Mouse (Mus musculus): Measurements from ENCODE around the gene Gm17175. TPM values are rescaled to one million over a fixed set of nuclear protein-coding genes. Genes with fewer than 3 reads are reported as not detected.

Gm17175 gene
- not detected for polyA plus RNA-seq (2017; shearing (Covaris generic))

GRCm38 (mm10) chr14:51573963-51574362, at the start of gene Gm17175:
TSS of gene Gm17175 (minus strand) at chr14:51574063.

DNA sequence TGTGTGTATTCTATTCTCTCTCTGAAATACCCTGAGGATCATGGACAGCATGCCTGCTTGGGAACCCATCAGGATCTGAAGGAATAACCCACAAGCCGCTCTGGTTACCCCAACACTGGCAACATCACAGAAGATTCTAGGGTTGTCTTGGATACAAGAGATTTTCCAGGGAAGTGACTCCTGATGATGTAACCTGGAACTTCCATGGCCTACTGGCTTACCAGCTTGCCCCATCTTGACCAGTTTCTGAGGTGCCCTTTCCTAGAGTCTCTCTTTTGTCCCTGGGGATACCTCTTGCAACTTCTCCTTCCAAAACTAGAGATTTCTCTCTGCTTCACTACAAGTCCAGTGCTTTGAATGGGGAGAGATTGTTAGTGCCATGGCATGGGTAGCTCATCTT, 37.3 kb upstream of the Gm17175 start, which contains the start of gene Gm17078:
TSS of gene Gm17078 (minus strand) at position 101 of the 400 bp plus-strand sequence.

DNA sequence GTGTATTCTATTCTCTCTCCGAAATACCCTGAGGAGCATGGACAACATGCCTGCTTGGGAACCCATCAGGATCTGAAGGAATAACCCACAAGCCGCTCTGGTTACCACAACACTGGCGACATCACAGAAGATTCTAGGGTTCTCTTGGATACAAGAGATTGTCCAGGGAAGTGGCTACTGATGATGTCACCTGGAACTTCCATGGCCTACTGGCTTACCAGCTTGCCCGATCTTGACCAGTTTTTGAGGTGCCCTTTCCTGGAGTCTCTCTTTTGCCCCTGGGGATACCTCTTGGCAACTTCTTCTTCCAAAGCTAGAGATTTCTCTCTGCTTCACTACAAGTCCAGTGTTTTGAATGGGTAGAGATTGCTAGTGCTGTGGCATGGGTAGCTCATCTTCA, 18.2 kb upstream of the Gm17175 start, which contains the start of gene Gm17174:
TSS of gene Gm17174 (minus strand) at position 101 of the 400 bp plus-strand sequence.

DNA sequence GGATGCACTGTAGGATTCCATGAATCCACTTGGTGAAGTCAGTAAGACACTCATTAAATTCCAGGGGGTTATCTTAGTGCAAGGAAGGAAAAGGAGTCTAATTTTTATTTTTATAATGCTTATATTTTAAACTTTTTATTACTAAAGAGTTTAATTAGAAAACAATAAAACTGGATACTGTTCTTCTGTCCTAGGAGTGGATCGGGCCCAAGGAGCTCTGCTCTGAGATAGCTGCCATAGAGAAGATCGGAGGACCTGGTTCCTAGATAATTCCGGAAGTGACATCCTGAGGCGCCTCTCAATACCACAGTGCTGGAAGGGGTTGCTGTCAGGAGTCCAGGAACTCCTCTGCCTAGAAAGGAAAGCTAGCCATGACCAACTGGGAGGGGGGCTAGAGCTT, 21.4 kb downstream of the Gm17175 start, which contains the start of gene Gm5622:
TSS of gene Gm5622 (plus strand) at position 301 of the 400 bp plus-strand sequence.

Other genes starting within 250 kb of the Gm17175 start
- gene Gm7247, start 212.3 kb downstream of the Gm17175 start, polyA plus RNA-seq (2017; shearing (Covaris generic)) = 1 to 10 TPM in 1 of 2 experiments, not detected in 1; 1.4 TPM
- gene Vmn2r88, start 163.2 kb downstream of the Gm17175 start, polyA plus RNA-seq (2017; shearing (Covaris generic)) = under 1 TPM; 0.12 TPM
- not detected for gene Vmn2r89, start 122.2 kb downstream of the Gm17175 start, polyA plus RNA-seq (2017; shearing (Covaris generic))
- gene Gm5622, start 21.3 kb downstream of the Gm17175 start, polyA plus RNA-seq (2017; shearing (Covaris generic)) = under 1 TPM in 1 of 2 experiments, not detected in 1; 0.49 TPM
- gene Gm17174, start 18.1 kb upstream of the Gm17175 start, polyA plus RNA-seq (2017; shearing (Covaris generic)) = not detected
- gene Gm17078, start 37.2 kb upstream of the Gm17175 start, polyA plus RNA-seq (2017; shearing (Covaris generic)) = not detected
- not detected for gene Gm4181, start 61.6 kb upstream of the Gm17175 start, polyA plus RNA-seq (2017; shearing (Covaris generic))
- gene Gm17079, start 121.4 kb upstream of the Gm17175 start, polyA plus RNA-seq (2017; shearing (Covaris generic)) = not detected
- gene Gm5800, start 143.1 kb upstream of the Gm17175 start, polyA plus RNA-seq (2017; shearing (Covaris generic)) = not detected
- gene Ang4, start 199.5 kb upstream of the Gm17175 start, polyA plus RNA-seq (2017; shearing (Covaris generic)) = not detected
- under 1 TPM in 1 of 2 experiments, not detected in 1; 0.17 TPM for gene AY358078, start 226.0 kb upstream of the Gm17175 start, polyA plus RNA-seq (2017; shearing (Covaris generic))

All from inflammation-experienced regulatory T-cells (primary cell).